Mouse (Mus musculus): ENCODE measurements around the gene Tmem39a.

- no peak for TF ChIP-seq CTCF (IDR thresholded peaks at IDR 0.05; ENCODE audit: insufficient read depth, low read depth, low read length)
- peak; percentile 86; the same call in 1 of the 2 replicates for TF ChIP-seq POLR2A (IDR thresholded peaks at IDR 0.05; ENCODE audit: insufficient read depth, low read depth, low read length)
These were observed 36.1 kb upstream of the Tmem39a start, which contains the start of gene Timmdc1 for GRCm38 (mm10) chr16:38522129-38523084.

Data from olfactory bulb, adult 2 months (tissue).